Mouse (Mus musculus) G1E (cell line): ENCODE data around the gene Als2.

Experiments used
- CTCF ChIP-seq: IDR thresholded peaks from 2 replicates; pipeline ENCODE4 v1.5.1; 2012; ENCODE audit warnings: low read depth, low read length, inconsistent platforms, mixed read lengths
- GATA1 ChIP-seq: IDR thresholded peaks from 2 replicates; pipeline ENCODE4 v1.6.1; 2012; ENCODE audit warnings: borderline replicate concordance, low read length, inconsistent platforms, mixed read lengths
- GATA2 ChIP-seq: IDR thresholded peaks from 2 replicates; pipeline ENCODE4 v1.6.1; 2012; ENCODE audit warnings: low read depth, low read length, inconsistent platforms, borderline replicate concordance
- POLR2AphosphoS5 ChIP-seq: IDR thresholded peaks from 2 replicates; pipeline ENCODE4 v1.6.1; 2012; ENCODE audit warnings: low read depth, low read length, inconsistent platforms; ENCODE audit not compliant: insufficient replicate concordance
- TAL1 ChIP-seq: conservative IDR thresholded peaks from 2 replicates; pipeline ENCODE4 v1.6.1; 2012; ENCODE audit warnings: low read depth, low read length, inconsistent platforms, mixed read lengths

DNA sequence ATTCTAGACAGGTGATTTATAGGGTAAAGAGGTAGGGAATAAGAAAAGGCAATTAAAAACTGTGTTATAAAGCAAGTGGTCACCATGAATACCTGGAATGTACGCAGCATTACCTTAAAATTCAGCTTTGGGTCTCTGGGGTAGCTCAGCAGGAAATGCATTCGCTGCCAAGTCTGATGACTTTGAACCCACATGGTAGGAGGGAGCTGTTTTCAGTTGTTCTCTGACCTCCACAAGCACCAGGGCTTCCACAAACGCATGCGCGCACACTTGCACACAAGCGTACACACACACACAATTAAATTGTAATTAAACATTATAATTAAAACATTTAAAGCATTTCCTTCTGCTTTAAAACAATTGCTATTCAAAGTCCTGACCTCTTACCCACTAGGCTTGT is 76.2 kb downstream of the Als2 start:
- TF ChIP-seq CTCF: no peak
- TF ChIP-seq GATA1: no peak
- TF ChIP-seq TAL1: no peak
- no peak for TF ChIP-seq GATA2
- no peak for TF ChIP-seq POLR2AphosphoS5
